Mouse (Mus musculus) T-helper 17 cell (primary cell): ENCODE measurements around the gene D5Ertd579e.

ENCODE experiments used
- in situ Hi-C, 2 experiments: fragments of 300-600 bp; cut with MboI, MseI; formaldehyde crosslinking; loops; 1 replicate in 1 of 2; 2 replicates in 1 of 2; pipeline ENCODE4 v1.15.1; 2025; ENCODE audit warnings: high pct_unique_total_duplicates in 2 of 2

The D5Ertd579e gene

GRCm38 (mm10) chr5:36553886-36554285 is 141.9 kb downstream of the D5Ertd579e start:
- in situ Hi-C loops: no loop called here

GRCm38 (mm10) chr5:36553056-36553606 is 142.7 kb downstream of the D5Ertd579e start:
- in situ Hi-C loops: no loop called here

GRCm38 (mm10) chr5:36552391-36552790 is 143.4 kb downstream of the D5Ertd579e start:
- in situ Hi-C loops: no loop called here
